Mouse (Mus musculus) erythroblast, embryonic 14.5 days (primary cell): ENCODE measurements around the gene Mrpl22.

ENCODE experiments used
- GATA1 ChIP-seq: IDR thresholded peaks from 2 replicates; pipeline ENCODE4 v1.6.1; 2012; ENCODE audit warnings: low read length, inconsistent platforms, mixed read lengths
- TAL1 ChIP-seq: IDR thresholded peaks from 3 replicates; pipeline ENCODE4 v1.6.1; 2012; ENCODE audit warnings: low read length, inconsistent platforms, mixed read lengths

- no peak for TF ChIP-seq TAL1
- no peak for TF ChIP-seq GATA1
These were observed 52.3 kb downstream of the Mrpl22 start for GRCm38 (mm10) chr11:58223751-58224150.
